In genomic region chr8:94363288-94363688, GRCm38 (mm10) we compare ENCODE assay signal across 7 mouse cellular contexts. TPM values are rescaled to one million over a fixed set of nuclear protein-coding genes. Genes with fewer than 3 reads are reported as not detected.
DNase-seq lines count a peak whose midpoint lies in the region; ATAC-seq and TF ChIP-seq lines count a peak whose summit lies in the region.

No protein-coding gene starts in this region.

- no peak overlapping the region for H3ac ChIP-seq in C2C12 (ENCODE audit: control insufficient read depth, insufficient read length, low read depth)

- no peaks in the 10 kb centered on the region for H3K79me2 ChIP-seq in C2C12 (ENCODE audit: control insufficient read depth, insufficient read depth)

- H3K9me3 ChIP-seq in intestine, embryonic 14.5 days (ENCODE audit: control insufficient read depth, low read length), result no peaks in the 10 kb centered on the region
- no peaks in the 10 kb centered on the region for H3K9me3 ChIP-seq in lung, embryonic 15.5 days
- H3K9me3 ChIP-seq in hindbrain, embryonic 16.5 days (ENCODE audit: control insufficient read depth, low read length), result no peaks in the 10 kb centered on the region

- H3K4me1 ChIP-seq in intestine, embryonic 14.5 days (replicated peaks; ENCODE audit: control insufficient read depth, insufficient read depth, low read length), result peaks cover 5% of the 10 kb centered on the region; the same call in 1 of the 2 replicates
- H3K4me1 ChIP-seq in lung, embryonic 15.5 days, result peaks cover 27% of the 10 kb centered on the region
- H3K4me1 ChIP-seq in hindbrain, embryonic 16.5 days (ENCODE audit: control insufficient read depth, insufficient read depth, low read depth, low read length), result peaks cover 5% of the 10 kb centered on the region; the same call in 1 of the 2 replicates

- ATAC-seq in intestine, embryonic 14.5 days (replicated peaks; ENCODE audit: low FRiP score, low TSS enrichment, low read depth), result peak; percentile 60; the same call in 1 of the 2 replicates
- ATAC-seq in lung, embryonic 15.5 days (ENCODE audit: borderline replicate concordance, extremely low read depth, low FRiP score, low TSS enrichment), result peak; percentile 66; the same call in 1 of the 2 replicates
- ATAC-seq in hindbrain, embryonic 16.5 days, result no peak

- peaks cover 8% of the 10 kb centered on the region for H3K27me3 ChIP-seq in C2C12 (ENCODE audit: control insufficient read depth, insufficient read depth, insufficient read length)
- H3K27me3 ChIP-seq in intestine, embryonic 14.5 days (replicated peaks; ENCODE audit: control insufficient read depth, insufficient read depth, low read length), result no peaks in the 10 kb centered on the region
- no peaks in the 10 kb centered on the region for H3K27me3 ChIP-seq in lung, embryonic 15.5 days
- no peaks in the 10 kb centered on the region for H3K27me3 ChIP-seq in splenic B cell, adult 2 months (ENCODE audit: control insufficient read depth, insufficient read depth, low read length, poor library complexity, severe bottlenecking)
- H3K27me3 ChIP-seq in hindbrain, embryonic 16.5 days (replicated peaks; ENCODE audit: control insufficient read depth, insufficient read depth, low read length), result no peaks in the 10 kb centered on the region

- no peak overlapping the region for H3K4me3 ChIP-seq in C2C12 (ENCODE audit: insufficient read depth, poor library complexity, severe bottlenecking)
- H3K4me3 ChIP-seq in intestine, embryonic 14.5 days (ENCODE audit: low read depth, low read length), result no peak overlapping the region
- H3K4me3 ChIP-seq in lung, embryonic 15.5 days, result no peak overlapping the region
- no peak overlapping the region for H3K4me3 ChIP-seq in hindbrain, embryonic 16.5 days (ENCODE audit: low read length)

- H3K36me3 ChIP-seq in C2C12 (ENCODE audit: control insufficient read depth, insufficient read depth), result no peaks in the 10 kb centered on the region
- no peaks in the 10 kb centered on the region for H3K36me3 ChIP-seq in intestine, embryonic 14.5 days (ENCODE audit: control insufficient read depth, insufficient read depth, low read length)
- no peaks in the 10 kb centered on the region for H3K36me3 ChIP-seq in lung, embryonic 15.5 days
- no peaks in the 10 kb centered on the region; the same call in 1 of the 2 replicates for H3K36me3 ChIP-seq in splenic B cell, adult 2 months (ENCODE audit: control insufficient read depth, insufficient read depth, low read length, poor library complexity, severe bottlenecking)
- H3K36me3 ChIP-seq in hindbrain, embryonic 16.5 days (ENCODE audit: control insufficient read depth, insufficient read depth, low read length), result no peaks in the 10 kb centered on the region

- H3K27ac ChIP-seq in intestine, embryonic 14.5 days (ENCODE audit: low read depth), result no peak overlapping the region
- H3K27ac ChIP-seq in lung, embryonic 15.5 days, result peak overlapping the region; percentile 52
- no peak overlapping the region for H3K27ac ChIP-seq in hindbrain, embryonic 16.5 days (ENCODE audit: low read depth, low read length)

- WGBS in intestine, embryonic 14.5 days, result 50% methylated on average over 4 of the region's 4 CpGs
- WGBS in lung, embryonic 15.5 days, result 28% methylated on average over 4 of the region's 4 CpGs
- 51% methylated on average over 4 of the region's 4 CpGs for WGBS in hindbrain, embryonic 16.5 days

- TF ChIP-seq CTCF in C2C12 (IDR thresholded peaks at IDR 0.05; ENCODE audit: control insufficient read depth, insufficient read depth, insufficient read length), result no peak

- H3K4me2 ChIP-seq in intestine, embryonic 14.5 days (ENCODE audit: low read length), result no peak overlapping the region
- H3K4me2 ChIP-seq in lung, embryonic 15.5 days, result no peak overlapping the region
- no peak overlapping the region for H3K4me2 ChIP-seq in hindbrain, embryonic 16.5 days (ENCODE audit: low read length)

- H3K79me3 ChIP-seq in C2C12 (ENCODE audit: low read depth), result no peaks in the 10 kb centered on the region

- H3K9ac ChIP-seq in intestine, embryonic 14.5 days (ENCODE audit: low read length), result no peak overlapping the region
- no peak overlapping the region for H3K9ac ChIP-seq in lung, embryonic 15.5 days
- H3K9ac ChIP-seq in hindbrain, embryonic 16.5 days (ENCODE audit: low read depth, low read length), result no peak overlapping the region

- DNase-seq in NIH3T3 (ENCODE audit: low read depth), result peak; percentile 74
- peak; percentile 82 for DNase-seq in gastrocnemius, adult 18-20 months (ENCODE audit: low spot score)
- DNase-seq in intestine, embryonic 14.5 days (ENCODE audit: low spot score), result no peak
- DNase-seq in splenic B cell, adult 2 months (ENCODE audit: low read depth, low spot score), result peak; percentile 93

TF ChIP-seq in C2C12, 6 proteins besides CTCF, POLR2A, EP300 and RAD21:
- TF ChIP-seq MYOD1 (IDR thresholded peaks at IDR 0.05; ENCODE audit: control insufficient read depth, insufficient read length, low read depth), result peak; percentile 33
- no peak for TF ChIP-seq FOSL1 (IDR thresholded peaks at IDR 0.05; ENCODE audit: insufficient read depth, low read length, poor library complexity, severe bottlenecking)

RNA-seq across cellular contexts. Expression of gene Herpud1, which starts 22.9 kb away (rescaled TPM):
- polyA plus RNA-seq in C2C12 (2012; fragmentation: generic; extraction: Trizol), result 48.8 TPM
- 100 to 1,000 TPM; 102 to 108 TPM for total RNA-seq in gastrocnemius, adult 18-20 months (2021)
- 77.7 and 97.4 TPM in 2 replicates for polyA plus RNA-seq in intestine, embryonic 14.5 days (2014; fragmentation: Nextera tagmentation; extraction: Ambion mirVana)
- 107 and 116 TPM in 2 replicates for polyA plus RNA-seq in lung, embryonic 15.5 days (2015; fragmentation: Nextera tagmentation; extraction: Ambion mirVana)
- 71.3 and 77.9 TPM in 2 replicates for polyA plus RNA-seq in hindbrain, embryonic 16.5 days (2015; fragmentation: Nextera tagmentation; extraction: Ambion mirVana)

RNA-seq across cellular contexts. Expression of gene Slc12a3, which starts 34.3 kb away (rescaled TPM):
- polyA plus RNA-seq in C2C12 (2012; fragmentation: generic; extraction: Trizol), result not detected
- under 1 TPM in 1 of 2 experiments, not detected in 1; 0.18 TPM for total RNA-seq in gastrocnemius, adult 18-20 months (2021)
- polyA plus RNA-seq in intestine, embryonic 14.5 days (2014; fragmentation: Nextera tagmentation; extraction: Ambion mirVana), result 0.05 TPM in 1 of 2 replicates, not detected in the other
- 0.14 TPM in 1 of 2 replicates, not detected in the other for polyA plus RNA-seq in lung, embryonic 15.5 days (2015; fragmentation: Nextera tagmentation; extraction: Ambion mirVana)
- polyA plus RNA-seq in hindbrain, embryonic 16.5 days (2015; fragmentation: Nextera tagmentation; extraction: Ambion mirVana), result 0.11 and 0.21 TPM in 2 replicates
